16 mouse cellular contexts compared by ENCODE assay signal in genomic region chr5:24979968-24980345, GRCm38 (mm10).
DNase-seq lines count a peak whose midpoint lies in the region; ATAC-seq and TF ChIP-seq lines count a peak whose summit lies in the region.
"Had no signal": no experiment of that assay in that cellular context is flagged by ENCODE, and none has a peak within 500 bp of the region (broad histone marks: within the 10 kb centered on the region; RNA-seq: fewer than 3 reads in every experiment).

No protein-coding gene starts in this region.

- H3K36me3 ChIP-seq in heart, embryonic 11.5 days (ENCODE audit: control insufficient read depth, insufficient read depth, low read length): no peaks in the 10 kb centered on the region
- H3K36me3 ChIP-seq in heart, adult 2 months (ENCODE audit: control insufficient read depth, insufficient read depth, low read length): no peaks in the 10 kb centered on the region
- no peaks in the 10 kb centered on the region for H3K36me3 ChIP-seq in heart, postnatal 0 days (replicated peaks; ENCODE audit: control insufficient read depth, insufficient read depth, low read length)
- 0 out of 2 replicates have a peak, but pooled peaks cover 2% of the 10 kb centered on the region for H3K36me3 ChIP-seq in liver, postnatal 0 days (replicated peaks; ENCODE audit: insufficient read depth, low read length)
- H3K36me3 ChIP-seq in liver, embryonic 12.5 days: no peaks in the 10 kb centered on the region
- H3K36me3 ChIP-seq: hindbrain, embryonic 10.5 days had no signal

- peak overlapping the region; percentile 76 for H3K27ac ChIP-seq in heart, embryonic 11.5 days (ENCODE audit: low read depth, low read length)
- no peak overlapping the region for H3K27ac ChIP-seq in heart, adult 2 months
- peak overlapping the region; percentile 93 for H3K27ac ChIP-seq in heart, postnatal 0 days (ENCODE audit: low read depth)
- 0 out of 2 replicates have a peak overlapping the region, but pooled peaks have one; percentile 37 for H3K27ac ChIP-seq in liver, postnatal 0 days (ENCODE audit: low read depth)
- no peak overlapping the region for H3K27ac ChIP-seq in liver, embryonic 12.5 days
- H3K27ac ChIP-seq: forebrain, embryonic 13.5 days; gastrocnemius, adult 2 months; hindbrain, postnatal 0 days had no signal

- no peak for ATAC-seq in heart, embryonic 11.5 days (replicated peaks; ENCODE audit: insufficient number of reproducible peaks, low FRiP score, low TSS enrichment)
- no peak for ATAC-seq in heart, postnatal 0 days (ENCODE audit: insufficient read depth, low read depth)
- ATAC-seq in liver, postnatal 0 days: peak; percentile 63
- ATAC-seq in liver, embryonic 12.5 days: no peak
- ATAC-seq: forebrain, embryonic 13.5 days; hindbrain, postnatal 0 days had no signal

- TF ChIP-seq CTCF in heart, adult 2 months (IDR thresholded peaks at IDR 0.05): no peak
- no peak for TF ChIP-seq CTCF in heart, postnatal 0 days (IDR thresholded peaks at IDR 0.05; ENCODE audit: low read depth)
- no peak for TF ChIP-seq CTCF in liver, postnatal 0 days (IDR thresholded peaks at IDR 0.05; ENCODE audit: low read depth)

- H3K4me2 ChIP-seq in heart, embryonic 11.5 days: peak overlapping the region; percentile 16; the same call in 1 of the 2 replicates
- H3K4me2 ChIP-seq in heart, postnatal 0 days (ENCODE audit: low read depth, low read length): no peak overlapping the region
- H3K4me2 ChIP-seq in liver, postnatal 0 days (ENCODE audit: low read depth, low read length): no peak overlapping the region
- no peak overlapping the region for H3K4me2 ChIP-seq in liver, embryonic 12.5 days
- H3K4me2 ChIP-seq: forebrain, embryonic 13.5 days; lung, embryonic 14.5 days had no signal

- DNase-seq in heart, adult 2 months: no peak
- no peak for DNase-seq in heart, postnatal 0 days (ENCODE audit: low spot score)
- no peak for DNase-seq in heart, adult 11 months
- no peak for DNase-seq in liver, postnatal 0 days
- DNase-seq in yolk sac, embryonic 10.5 days (ENCODE audit: low spot score): peak; percentile 40
- no peak for DNase-seq in left cerebral cortex, postnatal 36 days (ENCODE audit: low spot score in 2 of 2)
- DNase-seq: adrenal gland, postnatal 14 days; cerebellum, adult 9-10 months; gastrocnemius, adult 2 months; kidney, adult 8-10 months; lung, embryonic 14.5 days had no signal

- H3K79me2 ChIP-seq in heart, adult 2 months (replicated peaks; ENCODE audit: control insufficient read depth, insufficient read depth, low read length): no peaks in the 10 kb centered on the region

- peaks cover 93% of the 10 kb centered on the region for H3K4me1 ChIP-seq in heart, embryonic 11.5 days (ENCODE audit: control insufficient read depth, insufficient read depth, low read length)
- peaks cover 17% of the 10 kb centered on the region for H3K4me1 ChIP-seq in heart, adult 2 months (ENCODE audit: control insufficient read depth, insufficient read depth, low read length)
- H3K4me1 ChIP-seq in heart, postnatal 0 days (ENCODE audit: control insufficient read depth, insufficient read depth): peaks cover 82% of the 10 kb centered on the region
- H3K4me1 ChIP-seq in liver, postnatal 0 days (ENCODE audit: insufficient read depth): peaks cover 23% of the 10 kb centered on the region
- peaks cover 43% of the 10 kb centered on the region for H3K4me1 ChIP-seq in liver, embryonic 12.5 days

- no peak for TF ChIP-seq POLR2A in heart, adult 2 months (IDR thresholded peaks at IDR 0.05; ENCODE audit: insufficient read depth, low read depth, low read length)

- TF ChIP-seq EP300 in heart, adult 2 months (IDR thresholded peaks at IDR 0.05; ENCODE audit: insufficient read depth, low read depth, low read length): no peak
- 0 out of 2 replicates have a peak, but pooled peaks have one; percentile 30 for TF ChIP-seq EP300 in heart, postnatal 0 days (IDR thresholded peaks at IDR 0.05; ENCODE audit: low read depth)
- TF ChIP-seq EP300 in liver, postnatal 0 days (IDR thresholded peaks at IDR 0.05; ENCODE audit: low read depth): no peak; the same call in 1 of the 2 replicates

- H3K4me3 ChIP-seq in heart, embryonic 11.5 days (ENCODE audit: low read depth, low read length): no peak overlapping the region
- H3K4me3 ChIP-seq in heart, adult 2 months: no peak overlapping the region
- H3K4me3 ChIP-seq in heart, postnatal 0 days (ENCODE audit: low read depth, low read length): no peak overlapping the region
- H3K4me3 ChIP-seq in liver, postnatal 0 days (ENCODE audit: low read depth, low read length): no peak overlapping the region
- H3K4me3 ChIP-seq in liver, embryonic 12.5 days: no peak overlapping the region
- H3K4me3 ChIP-seq: forebrain, embryonic 13.5 days; gastrocnemius, adult 2 months; hindbrain, embryonic 10.5 days had no signal

- WGBS in heart, embryonic 11.5 days (ENCODE audit: insufficient replicate concordance): 32% methylated on average over 10 of the region's 10 CpGs
- WGBS in heart, adult 2 months: 63% methylated on average over 10 of the region's 10 CpGs
- 28% methylated on average over 10 of the region's 10 CpGs for WGBS in heart, postnatal 0 days
- WGBS in liver, postnatal 0 days (ENCODE audit: insufficient replicate concordance): 35% methylated on average over 10 of the region's 10 CpGs
- 35% methylated on average over 10 of the region's 10 CpGs for WGBS in liver, embryonic 12.5 days (ENCODE audit: insufficient replicate concordance)

- H3K27me3 ChIP-seq in heart, embryonic 11.5 days (ENCODE audit: control insufficient read depth, insufficient read depth, low read length): peaks cover 3% of the 10 kb centered on the region; the same call in 1 of the 2 replicates
- no peaks in the 10 kb centered on the region for H3K27me3 ChIP-seq in heart, adult 2 months (ENCODE audit: control insufficient read depth, insufficient read depth, low read length)
- no peaks in the 10 kb centered on the region for H3K27me3 ChIP-seq in heart, postnatal 0 days (ENCODE audit: control insufficient read depth, insufficient read depth, low read length)
- no peaks in the 10 kb centered on the region for H3K27me3 ChIP-seq in liver, postnatal 0 days (ENCODE audit: insufficient read depth, low read length)
- peaks cover 61% of the 10 kb centered on the region for H3K27me3 ChIP-seq in liver, embryonic 12.5 days (replicated peaks)
- H3K27me3 ChIP-seq: forebrain, embryonic 13.5 days had no signal

- H3K9ac ChIP-seq in heart, embryonic 11.5 days (ENCODE audit: low read depth, low read length): 0 out of 2 replicates have a peak overlapping the region, but pooled peaks have one; percentile 46
- no peak overlapping the region for H3K9ac ChIP-seq in heart, adult 2 months (ENCODE audit: low read depth, low read length)
- H3K9ac ChIP-seq in heart, postnatal 0 days (replicated peaks; ENCODE audit: low read depth, low read length): no peak overlapping the region
- H3K9ac ChIP-seq in liver, postnatal 0 days (replicated peaks): no peak overlapping the region
- no peak overlapping the region for H3K9ac ChIP-seq in liver, embryonic 12.5 days
- H3K9ac ChIP-seq: forebrain, embryonic 13.5 days; lung, embryonic 14.5 days had no signal

- no peaks in the 10 kb centered on the region for H3K9me3 ChIP-seq in heart, embryonic 11.5 days (replicated peaks; ENCODE audit: control insufficient read depth, low read length)
- H3K9me3 ChIP-seq in heart, postnatal 0 days (replicated peaks; ENCODE audit: control insufficient read depth, low read length): no peaks in the 10 kb centered on the region
- H3K9me3 ChIP-seq in liver, postnatal 0 days (ENCODE audit: low read length): no peaks in the 10 kb centered on the region
- no peaks in the 10 kb centered on the region for H3K9me3 ChIP-seq in liver, embryonic 12.5 days (replicated peaks)
- H3K9me3 ChIP-seq: forebrain, embryonic 13.5 days; hindbrain, embryonic 10.5 days had no signal

- intact Hi-C loops in heart, adult 2 months (cut with DNase I): no loop called here
- intact Hi-C loops in left cerebral cortex, postnatal 36 days (cut with DNase I): no loop called here

Comparison
In these comparisons a context has a peak if more than half of its experiments do, and no peak if none do; other contexts are left out.
1. H3K27ac ChIP-seq: peak in heart, embryonic 11.5 days (single experiment), heart, postnatal 0 days (single experiment) and liver, postnatal 0 days (single experiment); none in heart, adult 2 months (single experiment) and liver, embryonic 12.5 days (single experiment).